Mouse (Mus musculus): ENCODE measurements around the gene Retreg3. TPM values are rescaled to one million over a fixed set of nuclear protein-coding genes. Genes with fewer than 3 reads are reported as not detected.
"Not testable (repeated sequence)": the region's sequence is repeated elsewhere in the genome, so short reads cannot be mapped to it uniquely, and the experiment has no call there.

The Retreg3 gene
- 91.3 and 97.1 TPM in 2 replicates for total RNA-seq (2017)

GRCm38 (mm10) chr11:101119761-101120544 is at the start of gene Retreg3, which contains the start of gene Tubg1:
TSS of gene Retreg3 (minus strand) at chr11:101119893.
TSS of gene Tubg1 (plus strand) at chr11:101119938.
- peak; percentile 87 for ATAC-seq (ENCODE audit: extremely low read depth, insufficient number of reproducible peaks, low FRiP score, poor library complexity, severe bottlenecking)

DNA sequence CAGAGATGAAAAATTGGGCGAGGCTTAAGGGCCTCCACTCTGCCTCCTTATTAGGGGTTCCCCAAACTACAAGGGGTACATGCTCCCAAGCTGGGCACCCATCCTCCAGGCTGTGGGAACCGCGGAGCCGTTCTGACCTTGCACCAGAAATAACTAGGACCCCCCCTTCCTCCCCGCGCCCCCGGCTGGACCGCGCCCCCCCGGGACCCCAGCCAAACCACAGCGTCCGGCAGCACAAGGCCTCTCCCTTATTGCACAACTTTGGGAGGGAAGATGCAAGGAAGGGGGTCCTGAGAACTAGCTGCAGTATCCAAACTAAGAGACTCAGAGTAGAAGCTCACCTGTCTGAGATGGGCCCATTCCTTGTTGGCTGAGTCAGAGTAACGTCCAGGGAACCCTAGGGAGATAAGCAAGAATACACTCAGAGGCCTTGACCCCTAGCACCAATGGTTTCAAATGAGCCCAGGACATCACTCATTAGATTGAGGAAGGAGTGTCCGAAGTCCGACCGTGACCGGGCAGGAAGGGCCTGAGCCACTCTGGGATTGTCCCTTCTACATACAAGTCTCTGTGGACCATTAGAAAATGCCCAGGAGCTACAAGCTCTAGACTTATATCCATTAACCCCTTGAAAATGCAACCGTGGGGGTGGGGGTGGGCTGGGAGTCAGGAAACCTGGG is 48.7 kb upstream of the Retreg3 start:
- no peak for ATAC-seq (ENCODE audit: extremely low read depth, insufficient number of reproducible peaks, low FRiP score, poor library complexity, severe bottlenecking)

- ATAC-seq (ENCODE audit: extremely low read depth, insufficient number of reproducible peaks, low FRiP score, poor library complexity, severe bottlenecking) = no peak
These were observed 48.2 kb upstream of the Retreg3 start for GRCm38 (mm10) chr11:101167963-101168300.

DNA sequence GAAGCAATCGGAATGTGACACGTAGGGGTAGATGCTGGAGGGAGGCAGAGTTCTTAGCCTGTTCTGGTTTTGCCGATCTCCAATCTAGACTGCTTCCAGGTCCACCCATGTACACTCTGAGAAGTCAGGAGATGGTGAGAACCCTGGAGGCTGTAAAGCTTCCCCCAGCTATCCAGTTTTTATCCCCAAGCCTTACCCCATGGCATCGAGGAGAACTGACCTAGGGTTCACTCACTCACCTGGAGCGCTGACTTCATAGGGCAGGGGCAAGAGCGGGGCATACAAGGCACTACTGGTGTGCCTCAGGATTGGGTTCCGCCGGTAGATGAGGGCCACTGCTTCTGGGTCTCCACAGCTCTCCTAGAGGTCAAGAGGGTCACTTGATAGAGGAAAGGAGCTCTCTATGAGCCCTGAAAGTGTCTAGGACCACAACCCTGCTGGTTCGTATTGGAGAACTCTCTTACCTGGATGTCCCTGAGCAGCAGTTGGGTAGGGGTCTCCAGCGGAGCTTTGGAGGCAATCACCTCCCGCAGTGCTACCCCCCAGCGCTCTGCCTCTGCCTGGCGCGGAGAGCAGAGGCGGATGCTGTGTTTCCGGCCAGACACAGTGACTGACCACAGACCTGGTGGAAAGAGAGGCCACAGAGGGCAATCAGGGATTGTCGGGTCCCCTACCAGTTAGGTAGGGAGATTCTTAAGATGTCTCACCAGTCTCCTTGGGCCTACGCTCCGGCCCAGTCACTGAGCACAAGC is 47.7 kb upstream of the Retreg3 start:
- ATAC-seq (ENCODE audit: extremely low read depth, insufficient number of reproducible peaks, low FRiP score, poor library complexity, severe bottlenecking) = no peak

DNA sequence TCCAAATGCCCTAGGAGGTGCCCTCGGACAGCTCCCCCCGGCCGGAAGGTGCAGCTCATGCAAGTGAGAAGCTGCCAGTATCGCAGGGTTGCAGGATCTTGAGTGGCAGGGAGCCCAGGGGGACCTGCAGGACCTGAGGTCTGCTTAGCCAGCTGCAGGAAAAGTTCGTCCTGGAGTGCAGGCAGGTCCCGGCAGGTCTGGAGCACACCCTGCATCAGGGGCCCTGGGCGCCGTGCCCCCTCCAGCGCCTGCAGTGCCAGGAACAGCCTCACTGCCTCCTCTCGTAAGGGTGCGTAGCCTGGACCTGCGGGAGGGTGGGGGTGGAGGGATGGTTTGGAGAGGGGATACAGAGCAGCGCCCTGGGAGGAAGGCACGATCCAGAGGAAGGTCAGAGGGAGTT is 46.7 kb upstream of the Retreg3 start:
- ATAC-seq (ENCODE audit: extremely low read depth, insufficient number of reproducible peaks, low FRiP score, poor library complexity, severe bottlenecking) = no peak

DNA sequence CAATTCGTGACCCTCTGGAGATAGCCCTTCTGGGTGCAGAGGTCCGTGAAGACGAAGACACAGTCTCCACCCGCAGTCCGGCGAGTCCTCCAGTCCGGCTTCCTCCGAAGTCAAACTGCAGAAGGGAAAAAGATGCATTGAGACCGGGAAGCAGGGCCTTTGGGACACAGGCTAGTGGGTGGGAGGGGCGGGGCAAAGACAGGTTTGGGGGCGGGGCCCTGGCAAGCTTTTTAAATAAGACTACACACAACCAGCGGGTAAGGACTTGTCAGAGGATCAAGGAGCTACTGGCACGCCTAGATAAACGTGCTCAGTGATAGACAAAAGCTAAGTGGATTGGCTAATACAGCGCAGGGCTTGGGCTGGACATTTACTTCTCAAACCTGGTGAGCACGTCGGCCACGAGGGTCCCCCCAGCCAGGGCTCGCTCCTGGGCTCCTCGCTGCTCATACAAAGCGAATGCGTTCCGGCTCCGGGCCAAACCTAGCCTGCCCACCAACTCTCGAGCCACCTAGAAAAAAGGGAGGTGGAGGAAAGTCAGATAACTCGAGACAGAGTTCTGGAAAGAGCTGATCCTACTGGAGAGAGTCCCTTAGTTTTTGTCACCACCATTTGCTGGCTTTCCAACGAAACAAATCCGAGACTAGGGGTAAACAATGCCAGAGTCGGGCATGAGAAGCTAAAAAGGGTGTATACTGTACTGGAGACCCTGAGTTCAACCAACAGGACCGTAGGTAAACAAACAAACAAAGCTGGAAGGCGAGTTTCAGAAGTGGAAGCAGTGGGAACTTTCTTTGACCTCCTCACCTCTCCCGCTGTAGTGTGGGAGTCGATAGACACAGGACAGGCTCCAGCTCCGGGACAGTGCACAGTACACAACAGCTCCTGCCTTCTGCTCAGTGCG is 45.2 kb upstream of the Retreg3 start:
- no peak for ATAC-seq (ENCODE audit: extremely low read depth, insufficient number of reproducible peaks, low FRiP score, poor library complexity, severe bottlenecking)

- ATAC-seq (ENCODE audit: extremely low read depth, insufficient number of reproducible peaks, low FRiP score, poor library complexity, severe bottlenecking) = no peak
These were observed 44.6 kb upstream of the Retreg3 start for GRCm38 (mm10) chr11:101164351-101164665.

DNA sequence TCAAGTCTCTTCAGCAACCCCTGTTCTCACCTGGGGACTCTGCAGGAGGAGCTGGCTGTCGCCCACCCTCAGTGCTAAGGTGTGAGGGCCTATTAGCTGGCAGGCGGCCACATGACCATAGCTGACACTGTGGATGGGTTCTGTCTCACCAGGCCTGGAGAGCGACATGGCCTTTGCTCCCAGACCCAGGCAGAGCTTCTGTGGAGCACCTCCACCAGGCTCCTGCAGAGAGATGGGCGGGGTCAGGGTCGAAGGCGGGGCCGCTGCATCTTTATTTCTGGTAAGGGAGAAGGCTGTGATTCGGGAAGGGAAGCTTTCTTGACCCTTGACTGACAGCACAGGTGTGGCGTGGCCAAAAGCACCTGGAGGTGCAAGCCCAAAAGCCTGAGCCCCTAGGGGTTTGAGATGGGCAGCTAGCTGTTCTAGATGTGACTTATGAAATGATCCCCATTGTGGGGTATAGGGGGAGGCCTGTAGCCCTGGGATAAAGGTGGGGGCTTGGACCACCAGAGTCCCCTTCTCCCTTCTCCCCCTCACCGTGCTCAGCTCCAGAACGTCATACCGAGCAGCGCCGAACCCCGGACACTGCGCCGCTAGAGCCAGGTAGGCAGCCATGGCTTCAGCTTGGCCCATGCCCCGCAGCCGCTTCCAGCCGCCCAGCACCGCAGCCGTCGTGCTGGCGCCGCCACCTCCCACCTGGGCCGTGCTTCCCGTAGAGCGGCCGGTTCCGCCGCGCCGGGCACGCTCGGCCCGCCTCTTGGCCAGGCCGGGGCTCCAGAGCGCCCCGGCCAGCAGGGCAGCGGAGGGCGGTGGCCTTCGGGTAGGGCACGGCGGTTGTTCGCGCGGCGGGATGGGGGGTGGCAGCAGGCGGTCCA is 44.0 kb upstream of the Retreg3 start:
- ATAC-seq (ENCODE audit: extremely low read depth, insufficient number of reproducible peaks, low FRiP score, poor library complexity, severe bottlenecking) = no peak

GRCm38 (mm10) chr11:101162772-101163171 is 43.1 kb upstream of the Retreg3 start:
- ATAC-seq (ENCODE audit: extremely low read depth, insufficient number of reproducible peaks, low FRiP score, poor library complexity, severe bottlenecking) = no peak

GRCm38 (mm10) chr11:101162301-101162700 is 42.6 kb upstream of the Retreg3 start:
- ATAC-seq (ENCODE audit: extremely low read depth, insufficient number of reproducible peaks, low FRiP score, poor library complexity, severe bottlenecking) = no peak

DNA sequence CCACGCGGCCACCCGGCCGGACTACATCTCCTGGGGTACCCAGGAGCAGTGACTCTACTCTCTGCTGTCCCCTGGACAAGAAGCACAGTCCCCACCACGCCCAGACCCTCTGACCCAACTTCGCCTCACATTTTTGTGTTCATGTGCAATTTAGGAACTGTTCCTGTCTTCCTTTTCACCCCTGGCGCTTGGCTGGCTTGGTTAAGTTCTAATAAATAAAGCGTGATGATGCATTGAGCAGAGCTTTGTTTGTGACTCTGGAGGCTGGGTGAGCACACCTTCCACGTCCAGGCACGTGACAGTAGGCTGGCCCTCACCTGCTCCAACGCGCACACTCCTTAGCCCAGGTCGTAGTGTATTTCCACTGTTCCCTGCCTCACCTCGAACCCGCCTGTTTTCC is 41.9 kb upstream of the Retreg3 start:
- ATAC-seq (ENCODE audit: extremely low read depth, insufficient number of reproducible peaks, low FRiP score, poor library complexity, severe bottlenecking) = no peak

DNA sequence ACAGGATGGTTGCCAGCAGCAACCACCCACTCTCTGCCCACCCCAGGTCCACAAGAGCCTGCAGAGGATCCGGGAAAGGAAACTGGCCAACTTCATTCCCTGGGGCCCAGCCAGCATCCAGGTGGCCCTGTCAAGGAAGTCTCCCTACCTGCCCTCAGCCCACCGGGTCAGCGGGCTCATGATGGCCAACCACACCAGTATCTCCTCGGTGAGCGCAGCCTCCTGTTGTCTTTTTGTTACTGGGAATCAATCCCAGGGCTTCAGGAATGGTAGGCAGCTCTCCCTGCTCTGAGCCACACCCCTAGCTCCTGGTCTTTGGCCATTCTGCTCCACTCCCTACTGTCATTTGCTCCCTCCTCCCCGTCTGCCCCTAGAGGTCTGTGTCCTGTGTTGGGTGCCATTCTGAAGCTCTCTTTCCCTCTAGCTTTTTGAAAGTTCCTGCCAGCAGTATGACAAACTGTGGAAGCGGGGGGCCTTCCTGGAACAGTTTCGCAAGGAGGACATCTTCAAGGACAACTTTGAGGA is 41.4 kb upstream of the Retreg3 start:
- not testable (repeated sequence) for ATAC-seq (ENCODE audit: extremely low read depth, insufficient number of reproducible peaks, low FRiP score, poor library complexity, severe bottlenecking)

GRCm38 (mm10) chr11:101160151-101160550 is 40.5 kb upstream of the Retreg3 start:
- ATAC-seq (ENCODE audit: extremely low read depth, insufficient number of reproducible peaks, low FRiP score, poor library complexity, severe bottlenecking) = not testable (repeated sequence)

GRCm38 (mm10) chr11:101155728-101156371 is 36.2 kb upstream of the Retreg3 start, which contains the start of gene Tubg2:
TSS of gene Tubg2 (plus strand) at chr11:101155907.
- peak; percentile 50; the same call in 1 of the 2 replicates for ATAC-seq (ENCODE audit: extremely low read depth, insufficient number of reproducible peaks, low FRiP score, poor library complexity, severe bottlenecking)

- ATAC-seq (ENCODE audit: extremely low read depth, insufficient number of reproducible peaks, low FRiP score, poor library complexity, severe bottlenecking) = no peak
These were observed 35.5 kb upstream of the Retreg3 start for GRCm38 (mm10) chr11:101155151-101155550.

DNA sequence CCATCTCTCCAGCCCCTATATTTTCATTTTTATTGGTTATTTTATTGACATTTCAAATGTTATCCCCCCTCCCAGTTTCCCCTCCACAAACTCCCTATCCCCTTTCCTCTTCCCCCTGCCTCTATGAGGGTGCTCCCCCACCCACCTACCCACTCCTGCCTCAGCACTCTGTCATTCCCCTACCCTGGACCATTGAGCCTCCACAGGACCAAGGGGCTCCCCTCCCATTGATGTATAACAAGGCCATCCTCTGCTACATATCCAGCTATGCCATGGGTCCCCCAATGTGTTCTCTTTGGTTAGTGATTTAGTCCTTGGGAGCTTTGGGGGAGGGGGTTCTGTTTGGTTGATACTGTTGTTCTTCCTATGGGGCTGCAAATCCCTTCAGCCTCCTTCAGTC is 35.0 kb upstream of the Retreg3 start:
- ATAC-seq (ENCODE audit: extremely low read depth, insufficient number of reproducible peaks, low FRiP score, poor library complexity, severe bottlenecking) = no peak

DNA sequence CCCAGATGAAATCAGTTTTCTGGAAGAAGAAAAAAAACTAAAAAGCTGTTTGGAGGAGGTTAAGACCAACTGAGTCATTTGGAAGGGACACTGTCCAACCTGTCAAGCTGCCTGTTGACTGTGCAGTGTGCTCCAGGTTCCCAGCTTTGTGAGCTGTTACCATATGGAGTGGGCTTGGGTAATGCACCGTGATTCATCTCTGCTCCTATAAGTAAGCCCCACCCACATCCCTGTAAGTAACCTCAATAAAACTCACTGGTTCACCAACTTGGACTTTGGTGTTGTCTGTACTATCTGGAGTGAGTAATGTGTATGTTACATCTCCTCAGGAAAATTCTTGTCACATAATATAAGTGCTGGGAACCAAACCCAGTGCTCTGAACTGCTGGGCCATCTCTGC is 33.1 kb upstream of the Retreg3 start:
- ATAC-seq (ENCODE audit: extremely low read depth, insufficient number of reproducible peaks, low FRiP score, poor library complexity, severe bottlenecking) = no peak
